Mouse (Mus musculus): Measurements from ENCODE around the gene Gm21970. TPM values are rescaled to one million over a fixed set of nuclear protein-coding genes. Genes with fewer than 3 reads are reported as not detected.

The Gm21970 gene
- polyA plus RNA-seq, 1 experiment: 0.26 TPM

- DNase-seq (ENCODE audit: low spot score): peak; percentile 59
These were observed 18.7 kb upstream of the Gm21970 start, which contains the start of gene Ifnar2 for GRCm38 (mm10) chr16:91372577-91373472. Gene Ifnar2, plus strand, starts transcription at chr16:91372783.

- DNase-seq (ENCODE audit: low spot score): no peak
These were observed 17.9 kb upstream of the Gm21970 start for GRCm38 (mm10) chr16:91373473-91374252.

- no peak for DNase-seq (ENCODE audit: low spot score)
These were observed 17.3 kb upstream of the Gm21970 start for GRCm38 (mm10) chr16:91374253-91374634.

- DNase-seq (ENCODE audit: low spot score): no peak
These were observed 14.8 kb upstream of the Gm21970 start for GRCm38 (mm10) chr16:91376701-91377100.

- DNase-seq (ENCODE audit: low spot score): no peak
These were observed 13.0 kb upstream of the Gm21970 start for GRCm38 (mm10) chr16:91378431-91378986.

- no peak for DNase-seq (ENCODE audit: low spot score)
These were observed 12.5 kb upstream of the Gm21970 start for GRCm38 (mm10) chr16:91378991-91379390.

GRCm38 (mm10) chr16:91379412-91379811 lies 12.1 kb upstream of the Gm21970 start:
- no peak for DNase-seq (ENCODE audit: low spot score)

GRCm38 (mm10) chr16:91380151-91380550 lies 11.4 kb upstream of the Gm21970 start:
- DNase-seq (ENCODE audit: low spot score): no peak

GRCm38 (mm10) chr16:91381606-91382005 lies 9.9 kb upstream of the Gm21970 start:
- no peak for DNase-seq (ENCODE audit: low spot score)

GRCm38 (mm10) chr16:91382261-91382790 lies 9.2 kb upstream of the Gm21970 start:
- no peak for DNase-seq (ENCODE audit: low spot score)

GRCm38 (mm10) chr16:91384221-91384620 lies 7.3 kb upstream of the Gm21970 start:
- DNase-seq (ENCODE audit: low spot score): no peak

- no peak for DNase-seq (ENCODE audit: low spot score)
These were observed 5.9 kb upstream of the Gm21970 start for GRCm38 (mm10) chr16:91385621-91386020.

- DNase-seq (ENCODE audit: low spot score): no peak
These were observed 5.0 kb upstream of the Gm21970 start for GRCm38 (mm10) chr16:91386419-91387120.

GRCm38 (mm10) chr16:91387121-91387486 lies 4.4 kb upstream of the Gm21970 start:
- DNase-seq (ENCODE audit: low spot score): no peak

- no peak for DNase-seq (ENCODE audit: low spot score)
These were observed 1.4 kb upstream of the Gm21970 start for GRCm38 (mm10) chr16:91390100-91390499.

GRCm38 (mm10) chr16:91394826-91395410 lies 3.4 kb downstream of the Gm21970 start:
- no peak for DNase-seq (ENCODE audit: low spot score)

- DNase-seq (ENCODE audit: low spot score): no peak
These were observed 4.3 kb downstream of the Gm21970 start for GRCm38 (mm10) chr16:91395633-91396392.

GRCm38 (mm10) chr16:91396844-91397537 lies 5.5 kb downstream of the Gm21970 start:
- DNase-seq (ENCODE audit: low spot score): no peak

- DNase-seq (ENCODE audit: low spot score): no peak
These were observed 6.5 kb downstream of the Gm21970 start for GRCm38 (mm10) chr16:91398030-91398429.

- no peak for DNase-seq (ENCODE audit: low spot score)
These were observed 7.4 kb downstream of the Gm21970 start for GRCm38 (mm10) chr16:91398944-91399343.

All from urinary bladder, adult 2 months (tissue).